ENCODE assay signal across 19 mouse cellular contexts in genomic region chr6:145703667-145704066, GRCm38 (mm10).
"Had no signal": no experiment of that assay in that cellular context is flagged by ENCODE, and none has a peak within 500 bp of the region (broad histone marks: within the 10 kb centered on the region; RNA-seq: fewer than 3 reads in every experiment).

No protein-coding gene starts in this region.

- ATAC-seq: intestine, embryonic 15.5 days; midbrain, embryonic 13.5 days; midbrain, embryonic 16.5 days had no signal

- H3K36me3 ChIP-seq: intestine, embryonic 15.5 days; limb, embryonic 10.5 days; limb, embryonic 13.5 days; liver, embryonic 13.5 days; midbrain, embryonic 10.5 days; midbrain, embryonic 13.5 days; neural tube, embryonic 13.5 days had no signal

- H3K27ac ChIP-seq: intestine, embryonic 15.5 days; kidney, postnatal 0 days; layer of hippocampus, adult 2 months; limb, embryonic 10.5 days; limb, embryonic 13.5 days; liver, embryonic 13.5 days; midbrain, embryonic 10.5 days; midbrain, embryonic 13.5 days; neural tube, embryonic 13.5 days had no signal

- H3K4me1 ChIP-seq: intestine, embryonic 15.5 days; liver, embryonic 13.5 days; megakaryocyte, embryonic 14.5 days; midbrain, embryonic 13.5 days; neural tube, embryonic 13.5 days had no signal

- H3K4me2 ChIP-seq: intestine, embryonic 15.5 days; limb, embryonic 13.5 days; liver, embryonic 13.5 days; lung, embryonic 14.5 days; midbrain, embryonic 13.5 days; neural tube, embryonic 13.5 days had no signal

- H3K4me3 ChIP-seq: intestine, embryonic 15.5 days; layer of hippocampus, adult 2 months; limb, embryonic 10.5 days; limb, embryonic 13.5 days; liver, embryonic 13.5 days; megakaryocyte, embryonic 14.5 days; midbrain, embryonic 10.5 days; midbrain, embryonic 13.5 days; myocyte; neural tube, embryonic 13.5 days had no signal

- H3K9me3 ChIP-seq: intestine, embryonic 15.5 days; limb, embryonic 10.5 days; limb, embryonic 13.5 days; liver, embryonic 13.5 days; megakaryocyte, embryonic 14.5 days; midbrain, embryonic 10.5 days; midbrain, embryonic 13.5 days; neural tube, embryonic 13.5 days had no signal

- H3K27me3 ChIP-seq: intestine, embryonic 15.5 days; limb, embryonic 13.5 days; liver, embryonic 13.5 days; midbrain, embryonic 13.5 days; neural tube, embryonic 13.5 days had no signal

- DNase-seq: kidney, adult 18-20 months; kidney, adult 9 months; kidney, postnatal 25 days; layer of hippocampus, adult 9-11 months; liver, embryonic 13.5 days; lung, embryonic 14.5 days; thymus, adult 18-20 months; thymus, postnatal 36 days had no signal

- H3K9ac ChIP-seq: intestine, embryonic 15.5 days; limb, embryonic 13.5 days; liver, embryonic 13.5 days; lung, embryonic 14.5 days; midbrain, embryonic 13.5 days; neural tube, embryonic 13.5 days had no signal
